11 mouse cellular contexts compared by ENCODE assay signal in genomic region chr11:99134266-99135046, GRCm38 (mm10). TPM values are rescaled to one million over a fixed set of nuclear protein-coding genes. Genes with fewer than 3 reads are reported as not detected.
A peak's percentile ranks its signal among the peaks of the same experiment; 100 is the strongest.
DNase-seq lines count a peak whose midpoint lies in the region; ATAC-seq and TF ChIP-seq lines count a peak whose summit lies in the region.
"Had no signal": no experiment of that assay in that cellular context is flagged by ENCODE, and none has a peak within 500 bp of the region (broad histone marks: within the 10 kb centered on the region; RNA-seq: fewer than 3 reads in every experiment).

No protein-coding gene starts in this region.

- H3K27ac ChIP-seq in heart, embryonic 13.5 days (replicated peaks): peak overlapping the region; percentile 60
- peak overlapping the region; percentile 61 for H3K27ac ChIP-seq in midbrain, embryonic 10.5 days (replicated peaks)
- no peak overlapping the region for H3K27ac ChIP-seq in midbrain, postnatal 0 days (ENCODE audit: low read depth, low read length)
- H3K27ac ChIP-seq in embryonic facial prominence, embryonic 15.5 days (replicated peaks): peak overlapping the region; percentile 85
- H3K27ac ChIP-seq in stomach, embryonic 14.5 days (ENCODE audit: low read length): peak overlapping the region; percentile 90
- H3K27ac ChIP-seq in forebrain, embryonic 12.5 days: no peak overlapping the region
- H3K27ac ChIP-seq: liver, embryonic 15.5 days had no signal

- no peak overlapping the region for H3K4me3 ChIP-seq in heart, embryonic 13.5 days
- no peak overlapping the region for H3K4me3 ChIP-seq in midbrain, embryonic 10.5 days
- H3K4me3 ChIP-seq in midbrain, postnatal 0 days (ENCODE audit: low read depth, low read length): no peak overlapping the region
- no peak overlapping the region for H3K4me3 ChIP-seq in embryonic facial prominence, embryonic 15.5 days (replicated peaks)
- no peak overlapping the region for H3K4me3 ChIP-seq in stomach, embryonic 14.5 days (ENCODE audit: low read depth, low read length)
- H3K4me3 ChIP-seq in forebrain, embryonic 12.5 days (replicated peaks): no peak overlapping the region
- H3K4me3 ChIP-seq: liver, embryonic 15.5 days had no signal

- DNase-seq in heart, postnatal 36 days: no peak
- no peak for DNase-seq in midbrain, embryonic 10.5 days (ENCODE audit: low spot score)
- DNase-seq in midbrain, postnatal 0 days (ENCODE audit: low spot score): no peak
- DNase-seq: layer of hippocampus, adult 9-11 months; retina, postnatal 1 day had no signal

- no peaks in the 10 kb centered on the region for H3K9me3 ChIP-seq in heart, embryonic 13.5 days
- H3K9me3 ChIP-seq in midbrain, embryonic 10.5 days (replicated peaks): no peaks in the 10 kb centered on the region
- no peaks in the 10 kb centered on the region for H3K9me3 ChIP-seq in midbrain, postnatal 0 days (ENCODE audit: low read length)
- H3K9me3 ChIP-seq in embryonic facial prominence, embryonic 15.5 days (replicated peaks): no peaks in the 10 kb centered on the region
- H3K9me3 ChIP-seq in stomach, embryonic 14.5 days (ENCODE audit: control insufficient read depth, low read depth, low read length): no peaks in the 10 kb centered on the region
- H3K9me3 ChIP-seq in forebrain, embryonic 12.5 days: no peaks in the 10 kb centered on the region
- H3K9me3 ChIP-seq: liver, embryonic 15.5 days had no signal

- H3K4me2 ChIP-seq in heart, embryonic 13.5 days: no peak overlapping the region
- no peak overlapping the region for H3K4me2 ChIP-seq in midbrain, postnatal 0 days (ENCODE audit: low read depth, low read length, poor library complexity, severe bottlenecking)
- no peak overlapping the region for H3K4me2 ChIP-seq in embryonic facial prominence, embryonic 15.5 days (replicated peaks)
- no peak overlapping the region for H3K4me2 ChIP-seq in stomach, embryonic 14.5 days (replicated peaks; ENCODE audit: low read depth, low read length)
- no peak overlapping the region for H3K4me2 ChIP-seq in forebrain, embryonic 12.5 days
- H3K4me2 ChIP-seq: liver, embryonic 15.5 days had no signal

- peaks cover 46% of the 10 kb centered on the region for H3K4me1 ChIP-seq in heart, embryonic 13.5 days
- H3K4me1 ChIP-seq in midbrain, embryonic 10.5 days: peaks cover 60% of the 10 kb centered on the region
- peaks cover 7% of the 10 kb centered on the region for H3K4me1 ChIP-seq in midbrain, postnatal 0 days (ENCODE audit: insufficient read depth, low read length)
- peaks cover 52% of the 10 kb centered on the region for H3K4me1 ChIP-seq in embryonic facial prominence, embryonic 15.5 days
- peaks cover 40% of the 10 kb centered on the region for H3K4me1 ChIP-seq in stomach, embryonic 14.5 days (ENCODE audit: control insufficient read depth, insufficient read depth, low read length)
- peaks cover 30% of the 10 kb centered on the region for H3K4me1 ChIP-seq in forebrain, embryonic 12.5 days

- H3K9ac ChIP-seq in heart, embryonic 13.5 days: no peak overlapping the region
- no peak overlapping the region for H3K9ac ChIP-seq in midbrain, postnatal 0 days (replicated peaks; ENCODE audit: low read length, poor library complexity, severe bottlenecking)
- no peak overlapping the region for H3K9ac ChIP-seq in embryonic facial prominence, embryonic 15.5 days
- H3K9ac ChIP-seq in stomach, embryonic 14.5 days (replicated peaks; ENCODE audit: low read depth, low read length): no peak overlapping the region
- H3K9ac ChIP-seq in forebrain, embryonic 12.5 days: no peak overlapping the region
- H3K9ac ChIP-seq: liver, embryonic 15.5 days had no signal

- 56% methylated on average over 15 of the region's 15 CpGs for WGBS in heart, embryonic 13.5 days
- 73% methylated on average over 15 of the region's 15 CpGs for WGBS in midbrain, embryonic 10.5 days
- WGBS in midbrain, postnatal 0 days: 78% methylated on average over 15 of the region's 15 CpGs
- 26% methylated on average over 15 of the region's 15 CpGs for WGBS in embryonic facial prominence, embryonic 15.5 days
- whole genome bisulfite sequencing in stomach, embryonic 14.5 days: 29% methylated on average over 15 of the region's 15 CpGs
- WGBS in forebrain, embryonic 12.5 days: 67% methylated on average over 15 of the region's 15 CpGs

- no peaks in the 10 kb centered on the region for H3K36me3 ChIP-seq in heart, embryonic 13.5 days
- no peaks in the 10 kb centered on the region for H3K36me3 ChIP-seq in midbrain, embryonic 10.5 days
- H3K36me3 ChIP-seq in midbrain, postnatal 0 days (ENCODE audit: insufficient read depth, low read length): no peaks in the 10 kb centered on the region
- H3K36me3 ChIP-seq in embryonic facial prominence, embryonic 15.5 days: no peaks in the 10 kb centered on the region
- no peaks in the 10 kb centered on the region for H3K36me3 ChIP-seq in stomach, embryonic 14.5 days (ENCODE audit: control insufficient read depth, insufficient read depth, low read length)
- H3K36me3 ChIP-seq in forebrain, embryonic 12.5 days (replicated peaks): no peaks in the 10 kb centered on the region
- H3K36me3 ChIP-seq: liver, embryonic 15.5 days had no signal

- intact Hi-C loops in heart, postnatal 36 days (cut with DNase I): no loop called here

- no peaks in the 10 kb centered on the region for H3K27me3 ChIP-seq in heart, embryonic 13.5 days (replicated peaks)
- no peaks in the 10 kb centered on the region for H3K27me3 ChIP-seq in midbrain, embryonic 10.5 days (ENCODE audit: low read depth, poor library complexity, severe bottlenecking)
- no peaks in the 10 kb centered on the region for H3K27me3 ChIP-seq in midbrain, postnatal 0 days (ENCODE audit: insufficient read depth, low read length)
- no peaks in the 10 kb centered on the region for H3K27me3 ChIP-seq in embryonic facial prominence, embryonic 15.5 days
- H3K27me3 ChIP-seq in stomach, embryonic 14.5 days (ENCODE audit: control insufficient read depth, insufficient read depth, low read length): no peaks in the 10 kb centered on the region
- H3K27me3 ChIP-seq in forebrain, embryonic 12.5 days: no peaks in the 10 kb centered on the region

- no peak for TF ChIP-seq CTCF in midbrain, postnatal 0 days (IDR thresholded peaks at IDR 0.05)

- ATAC-seq in heart, embryonic 13.5 days (ENCODE audit: extremely low read depth, insufficient number of reproducible peaks, low FRiP score, low TSS enrichment): no peak
- no peak for ATAC-seq in midbrain, postnatal 0 days (ENCODE audit: low FRiP score)
- no peak for ATAC-seq in embryonic facial prominence, embryonic 15.5 days (ENCODE audit: insufficient number of reproducible peaks, low FRiP score, low TSS enrichment, low read depth)
- ATAC-seq in stomach, embryonic 14.5 days (ENCODE audit: insufficient number of reproducible peaks, insufficient read depth, low FRiP score, low read depth): no peak
- ATAC-seq in forebrain, embryonic 12.5 days (ENCODE audit: low FRiP score): no peak
- ATAC-seq in megakaryocyte-erythroid progenitor cell, adult 5-6 weeks (replicated peaks; ENCODE audit: low FRiP score, low TSS enrichment, poor library complexity, severe bottlenecking): no peak

RNA-seq across cellular contexts. Expression of gene Ccr7, which starts 20.4 kb away (rescaled TPM):
- 0.14 and 0.23 TPM in 2 replicates for polyA plus RNA-seq in heart, embryonic 13.5 days (2015; fragmentation: Nextera tagmentation; extraction: Ambion mirVana)
- total RNA-seq in heart, postnatal 36 days (2021): under 1 TPM; 0.38 to 0.58 TPM
- 0.14 TPM in 1 of 2 replicates, not detected in the other for polyA plus RNA-seq in midbrain, embryonic 10.5 days (2016; fragmentation: Nextera tagmentation; extraction: Ambion mirVana)
- total RNA-seq in midbrain, postnatal 0 days (2014; rRNA removed): not detected in 2 replicates
- not detected in 2 replicates for polyA plus RNA-seq in midbrain, postnatal 0 days (2015; fragmentation: Nextera tagmentation; extraction: Ambion mirVana)
- 0.57 and 0.59 TPM in 2 replicates for polyA plus RNA-seq in embryonic facial prominence, embryonic 15.5 days (2015; fragmentation: Nextera tagmentation; extraction: Ambion mirVana)
- polyA plus RNA-seq in stomach, embryonic 14.5 days (2014; fragmentation: Nextera tagmentation; extraction: Ambion mirVana): 0.46 and 0.52 TPM in 2 replicates
- 0.19 TPM in 1 of 2 replicates, not detected in the other for polyA plus RNA-seq in forebrain, embryonic 12.5 days (2016; fragmentation: Nextera tagmentation; extraction: Ambion mirVana)
- 0.47 TPM in 1 of 2 replicates, not detected in the other for total RNA-seq in megakaryocyte-erythroid progenitor cell, adult 5-6 weeks (2014; fragmentation: Nextera tagmentation)
- not detected in 2 replicates for total RNA-seq in megakaryocyte-erythroid progenitor cell, adult 5-6 weeks (2017)

RNA-seq across cellular contexts. Expression of gene Tns4, which starts 45.4 kb away (rescaled TPM):
- polyA plus RNA-seq in heart, embryonic 13.5 days (2015; fragmentation: Nextera tagmentation; extraction: Ambion mirVana): 0.15 and 0.21 TPM in 2 replicates
- under 1 TPM; 0.27 to 0.36 TPM for total RNA-seq in heart, postnatal 36 days (2021)
- polyA plus RNA-seq in midbrain, embryonic 10.5 days (2016; fragmentation: Nextera tagmentation; extraction: Ambion mirVana): 0.55 and 0.84 TPM in 2 replicates
- total RNA-seq in midbrain, postnatal 0 days (2014; rRNA removed): 0.38 TPM in 2 replicates
- 0.17 and 0.26 TPM in 2 replicates for polyA plus RNA-seq in midbrain, postnatal 0 days (2015; fragmentation: Nextera tagmentation; extraction: Ambion mirVana)
- 2.7 and 2.8 TPM in 2 replicates for polyA plus RNA-seq in embryonic facial prominence, embryonic 15.5 days (2015; fragmentation: Nextera tagmentation; extraction: Ambion mirVana)
- polyA plus RNA-seq in stomach, embryonic 14.5 days (2014; fragmentation: Nextera tagmentation; extraction: Ambion mirVana): 2.4 and 2.5 TPM in 2 replicates
- 0.04 and 0.29 TPM in 2 replicates for polyA plus RNA-seq in forebrain, embryonic 12.5 days (2016; fragmentation: Nextera tagmentation; extraction: Ambion mirVana)
- total RNA-seq in megakaryocyte-erythroid progenitor cell, adult 5-6 weeks (2014; fragmentation: Nextera tagmentation): not detected in 2 replicates
- not detected in 2 replicates for total RNA-seq in megakaryocyte-erythroid progenitor cell, adult 5-6 weeks (2017)

Comparison
In these comparisons a context has a peak if more than half of its experiments do, and no peak if none do; other contexts are left out.
1. H3K27ac ChIP-seq: peak in heart, embryonic 13.5 days (single experiment), midbrain, embryonic 10.5 days (single experiment), embryonic facial prominence, embryonic 15.5 days (single experiment) and stomach, embryonic 14.5 days (single experiment); none in midbrain, postnatal 0 days (single experiment) and forebrain, embryonic 12.5 days (single experiment).